Mouse (Mus musculus) CH12.LX (cell line): ENCODE measurements at regions not wholly inside any gene's neighbourhood (a gene's known extent, or its start where the extent isn't known, plus 50 kb on each side); places are given as distances from the start of the nearest gene placed in this dataset.

Source experiments
- DNase-seq: peaks from one replicate; pipeline ENCODE4 v3.0.0-alpha.2; 2013; ENCODE audit errors: extremely low read depth
- H3K27ac ChIP-seq: 2 replicates; pipeline ENCODE4 v1.5.1; 2012; ENCODE audit warnings: low read depth, mild to moderate bottlenecking, control low read depth, moderate library complexity; ENCODE audit not compliant: insufficient read depth
- H3K27me3 ChIP-seq: replicated peaks from 2 replicates; pipeline ENCODE3; 2012; ENCODE audit warnings: inconsistent platforms
- H3K36me3 ChIP-seq, 2 experiments: replicated peaks in 1 of 2; 2 replicates each; pipeline versions ENCODE3 to v1.6.1; 2012; ENCODE audit warnings: inconsistent platforms in 1 of 2, low read length in 1 of 2, mild to moderate bottlenecking in 1 of 2, mixed read lengths in 1 of 2, moderate library complexity in 1 of 2; ENCODE audit not compliant: control insufficient read depth in 1 of 2, insufficient read depth in 1 of 2
- H3K4me1 ChIP-seq, 2 experiments: 2 replicates each; pipeline ENCODE4 v1.6.1; 2012; ENCODE audit warnings: inconsistent platforms in 1 of 2, moderate library complexity in 1 of 2; ENCODE audit not compliant: insufficient read depth in 2 of 2, control insufficient read depth in 1 of 2
- H3K4me2 ChIP-seq: 2 replicates; pipeline ENCODE4 v1.6.1; 2012; ENCODE audit warnings: low read depth, mild to moderate bottlenecking, control low read depth; ENCODE audit not compliant: poor library complexity, insufficient read depth, severe bottlenecking
- H3K4me3 ChIP-seq, 3 experiments: fragments of 150-350 bp in 1 of 3; sonication (generic) in 1 of 3; replicated peaks in 1 of 3; 2 replicates each; pipeline versions ENCODE3 to v1.5.1; 2011 to 2012; ENCODE audit warnings: low read depth in 2 of 3, low read length in 2 of 3, mild to moderate bottlenecking in 2 of 3, moderate library complexity in 2 of 3, control low read depth in 1 of 3, improper control_type of control experiment in 1 of 3, inconsistent platforms in 1 of 3, mixed read lengths in 1 of 3; ENCODE audit not compliant: poor library complexity in 1 of 3
- H3K79me2 ChIP-seq: replicated peaks from 2 replicates; pipeline ENCODE4 v1.6.1; 2012; ENCODE audit warnings: mild to moderate bottlenecking, moderate library complexity; ENCODE audit not compliant: control insufficient read depth, poor library complexity, insufficient read depth, severe bottlenecking; ENCODE audit errors: extremely low read depth
- H3K9ac ChIP-seq: 2 replicates; pipeline ENCODE4 v1.6.1; 2012; ENCODE audit warnings: low read depth, mild to moderate bottlenecking, control low read depth, moderate library complexity; ENCODE audit not compliant: insufficient read depth
- H3K9me3 ChIP-seq: replicated peaks from 2 replicates; pipeline ENCODE3; 2012; ENCODE audit warnings: low read length, inconsistent platforms, mixed read lengths
- BHLHE40 ChIP-seq: IDR thresholded peaks from 2 replicates; pipeline ENCODE4 v1.6.1; 2011; ENCODE audit warnings: mild to moderate bottlenecking, low read depth, low read length, improper control_type of control experiment
- CHD1 ChIP-seq: IDR thresholded peaks from 2 replicates; pipeline ENCODE4 v1.6.1; 2012; ENCODE audit warnings: low read depth, low read length, improper control_type of control experiment, inconsistent platforms
- CHD2 ChIP-seq: IDR thresholded peaks from 2 replicates; pipeline ENCODE4 v1.6.1; 2011; ENCODE audit warnings: low read length, improper control_type of control experiment
- CTCF ChIP-seq, 2 experiments: IDR thresholded peaks in 1 of 2; conservative IDR thresholded peaks in 1 of 2; 2 replicates each; pipeline ENCODE4 v1.5.1; 2011 to 2012; ENCODE audit warnings: low read depth in 2 of 2, low read length in 2 of 2, improper control_type of control experiment in 1 of 2, inconsistent platforms in 1 of 2, mild to moderate bottlenecking in 1 of 2, moderate library complexity in 1 of 2
- E2F4 ChIP-seq: IDR thresholded peaks from 2 replicates; pipeline ENCODE4 v1.6.1; 2011; ENCODE audit warnings: low read depth, low read length, improper control_type of control experiment; ENCODE audit not compliant: insufficient replicate concordance
- EP300 ChIP-seq: IDR thresholded peaks from 2 replicates; pipeline ENCODE4 v1.6.1; 2011; ENCODE audit warnings: low read length, improper control_type of control experiment
- ETS1 ChIP-seq: conservative IDR thresholded peaks from 2 replicates; pipeline ENCODE4 v1.6.1; 2012; ENCODE audit warnings: low read depth, mild to moderate bottlenecking, inconsistent platforms, low read length, improper control_type of control experiment, moderate library complexity
- HCFC1 ChIP-seq: IDR thresholded peaks from 2 replicates; pipeline ENCODE4 v1.6.1; 2012; ENCODE audit warnings: low read depth, mild to moderate bottlenecking, inconsistent platforms, low read length, improper control_type of control experiment
- MEF2A ChIP-seq: IDR thresholded peaks from 2 replicates; pipeline ENCODE4 v1.6.1; 2014; ENCODE audit warnings: low read depth, mild to moderate bottlenecking, inconsistent platforms, low read length, improper control_type of control experiment, borderline replicate concordance
- MXI1 ChIP-seq: IDR thresholded peaks from 2 replicates; pipeline ENCODE4 v1.6.1; 2011; ENCODE audit warnings: mild to moderate bottlenecking, low read depth, low read length, improper control_type of control experiment
- MYC ChIP-seq: IDR thresholded peaks from 2 replicates; pipeline ENCODE4 v1.6.1; 2011; ENCODE audit warnings: low read depth, mild to moderate bottlenecking, improper control_type of control experiment, low read length
- NELFE ChIP-seq: IDR thresholded peaks from 2 replicates; pipeline ENCODE4 v1.6.1; 2011; ENCODE audit warnings: low read depth, low read length, improper control_type of control experiment
- NRF1 ChIP-seq: IDR thresholded peaks from 2 replicates; pipeline ENCODE4 v1.6.1; 2014; ENCODE audit warnings: low read depth, mild to moderate bottlenecking, inconsistent platforms, low read length, improper control_type of control experiment, moderate library complexity
- PAX5 ChIP-seq: IDR thresholded peaks from 2 replicates; pipeline ENCODE4 v1.6.1; 2012; ENCODE audit warnings: low read length, inconsistent platforms, mixed read lengths
- RCOR1 ChIP-seq: conservative IDR thresholded peaks from 2 replicates; pipeline ENCODE4 v1.6.1; 2012; ENCODE audit warnings: low read depth, mild to moderate bottlenecking, inconsistent platforms, low read length, improper control_type of control experiment
- SIN3A ChIP-seq: IDR thresholded peaks from 2 replicates; pipeline ENCODE4 v1.6.1; 2012; ENCODE audit warnings: low read length, improper control_type of control experiment, inconsistent platforms
- USF1 ChIP-seq: IDR thresholded peaks from 2 replicates; pipeline ENCODE4 v1.6.1; 2014; ENCODE audit warnings: low read depth, mild to moderate bottlenecking, inconsistent platforms, low read length, improper control_type of control experiment
- USF2 ChIP-seq: conservative IDR thresholded peaks from 2 replicates; pipeline ENCODE4 v1.6.1; 2011; ENCODE audit warnings: low read depth, low read length, improper control_type of control experiment
- ZKSCAN1 ChIP-seq: IDR thresholded peaks from 2 replicates; pipeline ENCODE4 v1.6.1; 2012; ENCODE audit warnings: low read depth, inconsistent platforms, low read length, improper control_type of control experiment, borderline replicate concordance
- ZNF384 ChIP-seq: IDR thresholded peaks from 2 replicates; pipeline ENCODE4 v1.6.1; 2012; ENCODE audit warnings: low read depth, low read length, improper control_type of control experiment, inconsistent platforms
- dilution Hi-C: fragments of 300-500 bp; cut with MboI; formaldehyde crosslinking; loops from 2 replicates; pipeline ENCODE4 v1.14.3; 2020; ENCODE audit warnings: low sequenced_read_pairs; ENCODE audit not compliant: extremely low pct_unique_long_range_greater_than_20kb, extremely low pct_ligation_motif_present
- in situ Hi-C: fragments of 300-500 bp; cut with MboI; formaldehyde crosslinking; loops from 3 replicates; pipeline ENCODE4 v1.14.3; 2019; ENCODE audit warnings: low sequenced_read_pairs, low pct_ligation_motif_present, low pct_unique_long_range_greater_than_20kb, mixed read lengths

DNA sequence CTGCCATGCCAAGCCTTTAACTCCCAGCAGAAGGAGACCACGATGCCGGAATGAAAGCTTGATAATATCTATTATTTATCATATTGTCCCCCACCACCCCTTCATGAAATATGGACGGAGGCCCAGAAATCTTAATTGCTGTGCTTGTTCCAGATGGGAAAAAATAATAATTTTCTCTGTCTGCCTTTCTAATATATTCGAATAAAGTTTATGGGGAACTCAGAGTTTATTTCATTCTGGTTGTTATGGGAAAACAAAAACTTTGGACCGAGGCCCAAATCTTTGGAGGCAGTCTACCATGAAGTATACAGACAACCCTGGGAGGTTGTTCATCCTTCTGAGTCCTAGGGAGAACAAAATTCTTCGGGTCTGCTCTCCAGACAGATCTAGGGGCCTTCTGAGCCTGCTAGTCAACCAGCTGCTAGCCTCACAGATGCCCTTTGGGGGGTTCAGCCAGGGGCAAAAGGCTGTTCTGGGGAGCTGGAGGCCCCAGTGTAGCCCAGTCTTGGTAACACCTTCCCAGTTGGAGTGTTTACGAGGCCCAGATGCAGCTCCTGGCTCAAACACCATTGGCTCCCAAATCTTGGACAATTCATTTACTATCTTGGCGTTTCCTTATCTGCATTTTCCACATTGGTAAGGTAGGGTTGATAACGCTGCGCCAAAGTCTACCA, 106.3 kb upstream of the Stx18 start:
- Histone ChIP-seq H3K27ac (no peak overlapping the region), H3K4me2 (no peak overlapping the region), H3K27me3 (peaks cover 61% of the 10 kb centered on the region), H3K4me1 (no peaks in the 10 kb centered on the region; a peak in 1 of 4 replicates), H3K9ac (no peak overlapping the region), H3K79me2 (no peaks in the 10 kb centered on the region), H3K36me3 (no peaks in the 10 kb centered on the region), H3K4me3 (no peak overlapping the region), H3K9me3 (no peaks in the 10 kb centered on the region)
- in situ Hi-C loops (no loop called here), dilution Hi-C loops (no loop called here)
- no peak for DNase-seq
- TF ChIP-seq E2F4 (no peak), MEF2A (no peak), CHD1 (no peak), HCFC1 (no peak), ETS1 (no peak), MYC (no peak), BHLHE40 (no peak), CTCF (conservative IDR thresholded peaks at IDR 0.05 in 1 of 2, IDR thresholded peaks at IDR 0.05 in 1 of 2; ENCODE audit: low read depth in 2 of 2, low read length in 2 of 2) (no peak), ZKSCAN1 (no peak), USF2 (no peak), PAX5 (no peak), NELFE (no peak), ZNF384 (no peak), EP300 (no peak), USF1 (no peak), RCOR1 (no peak), NRF1 (no peak), CHD2 (no peak)

DNA sequence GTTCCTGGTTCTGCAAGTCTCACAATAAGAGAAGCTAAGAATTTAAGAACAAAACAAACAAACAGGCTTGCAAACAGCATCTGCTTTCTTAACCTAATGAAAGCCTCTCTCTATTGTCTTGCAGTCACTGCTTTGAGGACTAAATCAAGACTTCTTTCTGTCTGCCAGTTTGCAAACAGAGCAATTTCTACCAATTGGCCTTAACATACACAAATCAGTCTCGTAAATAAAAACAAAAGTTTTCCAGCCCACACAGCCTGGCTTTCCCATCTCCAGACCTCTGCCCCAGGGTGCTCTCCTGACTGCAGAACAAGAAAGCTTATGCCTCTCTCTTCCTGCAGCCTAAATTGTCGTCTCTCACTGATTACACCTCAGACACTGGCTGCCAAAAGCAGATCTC, 96.1 kb upstream of the Msx1 start:
- H3K79me2 ChIP-seq = no peaks in the 10 kb centered on the region
- no peak overlapping the region for H3K4me3 ChIP-seq
- peaks cover 5% of the 10 kb centered on the region for H3K9me3 ChIP-seq
- H3K4me1 ChIP-seq = no peaks in the 10 kb centered on the region
- dilution Hi-C loops (no loop called here), in situ Hi-C loops (loop anchor here (25.0 kb wide), 1 partner anchor 167 kb away; no protein-coding TSS in a partner anchor)
- H3K4me2 ChIP-seq = no peak overlapping the region
- H3K36me3 ChIP-seq = no peaks in the 10 kb centered on the region
- no peak overlapping the region for H3K27ac ChIP-seq
- H3K27me3 ChIP-seq = peaks cover 61% of the 10 kb centered on the region
- H3K9ac ChIP-seq = no peak overlapping the region
- no peak for TF ChIP-seq CHD2
- TF ChIP-seq MXI1 = no peak
- no peak for TF ChIP-seq HCFC1
- no peak for TF ChIP-seq SIN3A
- TF ChIP-seq MEF2A = no peak
- TF ChIP-seq, all 38 proteins: peak for 0
- no peak for DNase-seq
